28 mouse cellular contexts compared by ENCODE assay signal in genomic region chr5:150106358-150106757, GRCm38 (mm10).
"Had no signal": no experiment of that assay in that cellular context is flagged by ENCODE, and none has a peak within 500 bp of the region (broad histone marks: within the 10 kb centered on the region; RNA-seq: fewer than 3 reads in every experiment).

No protein-coding gene starts in this region.

- ATAC-seq: forebrain, embryonic 13.5 days; forebrain, embryonic 14.5 days; forebrain, embryonic 15.5 days; forebrain, embryonic 16.5 days; forebrain, postnatal 0 days had no signal

- DNase-seq: cerebellum, adult 8-10 months; cerebellum, adult 9-10 months; cerebellum, adult 9-11 months; cerebellum, postnatal 10 days; cerebellum, postnatal 14 days; cerebellum, postnatal 25 days; cerebellum, postnatal 36 days; embryo, embryonic 11 days; forebrain, postnatal 0 days; gastrocnemius, adult 2 months; gastrocnemius, postnatal 10 days; gastrocnemius, postnatal 14 days; gastrocnemius, postnatal 25 days; gastrocnemius, postnatal 36 days; heart, adult 11 months; heart, adult 18-20 months; heart, adult 2 months had no signal

- H3K27me3 ChIP-seq: embryonic facial prominence, embryonic 12.5 days; embryonic facial prominence, embryonic 13.5 days; embryonic facial prominence, embryonic 15.5 days; forebrain, embryonic 12.5 days; forebrain, embryonic 13.5 days; forebrain, embryonic 15.5 days had no signal

- H3K9me3 ChIP-seq: embryonic facial prominence, embryonic 10.5 days; embryonic facial prominence, embryonic 12.5 days; embryonic facial prominence, embryonic 13.5 days; embryonic facial prominence, embryonic 15.5 days; forebrain, embryonic 10.5 days; forebrain, embryonic 12.5 days; forebrain, embryonic 15.5 days had no signal

- H3K4me2 ChIP-seq: embryonic facial prominence, embryonic 12.5 days; embryonic facial prominence, embryonic 13.5 days; embryonic facial prominence, embryonic 15.5 days; forebrain, embryonic 12.5 days; forebrain, embryonic 13.5 days; forebrain, embryonic 15.5 days had no signal

- H3K4me1 ChIP-seq: embryonic facial prominence, embryonic 10.5 days; embryonic facial prominence, embryonic 12.5 days; embryonic facial prominence, embryonic 13.5 days; embryonic facial prominence, embryonic 15.5 days; forebrain, embryonic 10.5 days; forebrain, embryonic 12.5 days; forebrain, embryonic 13.5 days; forebrain, embryonic 15.5 days had no signal

- H3K9ac ChIP-seq: embryonic facial prominence, embryonic 12.5 days; embryonic facial prominence, embryonic 13.5 days; embryonic facial prominence, embryonic 15.5 days; forebrain, embryonic 12.5 days; forebrain, embryonic 13.5 days; forebrain, embryonic 15.5 days; forebrain, postnatal 0 days had no signal

- H3K27ac ChIP-seq: embryonic facial prominence, embryonic 10.5 days; embryonic facial prominence, embryonic 12.5 days; embryonic facial prominence, embryonic 13.5 days; embryonic facial prominence, embryonic 15.5 days; forebrain, embryonic 10.5 days; forebrain, embryonic 12.5 days; forebrain, embryonic 13.5 days; forebrain, embryonic 15.5 days; gastrocnemius, adult 2 months; heart, adult 2 months had no signal

- H3K4me3 ChIP-seq: embryonic facial prominence, embryonic 10.5 days; embryonic facial prominence, embryonic 12.5 days; embryonic facial prominence, embryonic 13.5 days; embryonic facial prominence, embryonic 15.5 days; erythroblast, embryonic 14.5 days; forebrain, embryonic 10.5 days; forebrain, embryonic 12.5 days; forebrain, embryonic 13.5 days; forebrain, embryonic 15.5 days; gastrocnemius, adult 2 months; heart, adult 2 months had no signal

- H3K36me3 ChIP-seq: embryonic facial prominence, embryonic 10.5 days; embryonic facial prominence, embryonic 12.5 days; embryonic facial prominence, embryonic 13.5 days; embryonic facial prominence, embryonic 15.5 days; forebrain, embryonic 10.5 days; forebrain, embryonic 12.5 days; forebrain, embryonic 15.5 days had no signal
